Mouse (Mus musculus) liver, embryonic 15.5 days (tissue): ENCODE data around the gene Gpc6. TPM values are rescaled to one million over a fixed set of nuclear protein-coding genes. Genes with fewer than 3 reads are reported as not detected.

Experiments used
- ATAC-seq: fragments of 200-750 bp; cut with Nextera tagmentation; 2 replicates; pipeline ENCODE4 v1.8.0; 2017; ENCODE audit warnings: moderate number of reproducible peaks, mild to moderate bottlenecking, moderate library complexity; ENCODE audit not compliant: insufficient read depth
- H3K27ac ChIP-seq: fragments of 300-500 bp; sonication (generic); replicated peaks from 2 replicates; pipeline ENCODE4 v1.5.1; 2015; ENCODE audit warnings: mild to moderate bottlenecking, inconsistent platforms
- H3K27me3 ChIP-seq: fragments of 300-500 bp; sonication (generic); 2 replicates; pipeline ENCODE4 v1.6.1; 2015; ENCODE audit warnings: mild to moderate bottlenecking, inconsistent platforms
- H3K36me3 ChIP-seq: fragments of 300-500 bp; sonication (generic); replicated peaks from 2 replicates; pipeline ENCODE4 v1.6.1; 2015; ENCODE audit warnings: moderate library complexity, mild to moderate bottlenecking, inconsistent platforms
- H3K4me1 ChIP-seq: fragments of 300-500 bp; sonication (generic); replicated peaks from 2 replicates; pipeline ENCODE4 v1.6.1; 2015; ENCODE audit warnings: inconsistent platforms
- H3K4me2 ChIP-seq: fragments of 300-500 bp; sonication (generic); 2 replicates; pipeline ENCODE4 v1.6.1; 2015; ENCODE audit warnings: moderate library complexity, mild to moderate bottlenecking, inconsistent platforms
- H3K4me3 ChIP-seq: fragments of 300-500 bp; sonication (generic); replicated peaks from 2 replicates; pipeline ENCODE4 v1.5.1; 2015; ENCODE audit warnings: mild to moderate bottlenecking, inconsistent platforms
- H3K9ac ChIP-seq: fragments of 300-500 bp; sonication (generic); 2 replicates; pipeline ENCODE4 v1.6.1; 2015; ENCODE audit warnings: moderate library complexity, mild to moderate bottlenecking, inconsistent platforms
- H3K9me3 ChIP-seq: fragments of 300-500 bp; sonication (generic); replicated peaks from 2 replicates; pipeline ENCODE4 v1.6.1; 2016; ENCODE audit warnings: inconsistent platforms
- WGBS: fragments of 180-500 bp; shearing (Covaris S2); methylation state at CpG from one replicate; pipeline ENCODE4 v1.1.7; 2015; ENCODE audit warnings: mixed read lengths; ENCODE audit not compliant: insufficient replicate concordance; 5-methylcytosine and 5-hydroxymethylcytosine counted together
- polyA plus RNA-seq: library from polyadenylated mRNA; unstranded; fragments of >200 nt; fragmentation: Nextera tagmentation; extraction: Ambion mirVana; gene quantifications from 2 replicates; pipeline ENCODE4 v1.2.1, GENCODE M21; 2015

Gpc6 gene
- polyA plus RNA-seq, 1 experiment from 2014 or later, result 3.4 TPM

- Histone ChIP-seq H3K9me3 (no peaks in the 10 kb centered on the region), H3K27ac (no peak overlapping the region), H3K9ac (no peak overlapping the region), H3K4me1 (no peaks in the 10 kb centered on the region), H3K36me3 (no peaks in the 10 kb centered on the region), H3K27me3 (no peaks in the 10 kb centered on the region), H3K4me3 (no peak overlapping the region), H3K4me2 (no peak overlapping the region)
- WGBS, result 83% methylated on average over 7 of the region's 7 CpGs
- no peak for ATAC-seq
Observed at GRCm38 (mm10) chr14:117939471-117939870, 1014.4 kb downstream of the Gpc6 start.

- Histone ChIP-seq H3K4me3 (no peak overlapping the region), H3K36me3 (no peaks in the 10 kb centered on the region), H3K4me2 (no peak overlapping the region), H3K9ac (no peak overlapping the region), H3K27ac (no peak overlapping the region), H3K9me3 (no peaks in the 10 kb centered on the region), H3K4me1 (no peaks in the 10 kb centered on the region), H3K27me3 (no peaks in the 10 kb centered on the region)
- WGBS, result 19% methylated on average over 4 of the region's 4 CpGs
- ATAC-seq, result no peak
Observed at GRCm38 (mm10) chr14:117945920-117946503, 1020.9 kb downstream of the Gpc6 start.

GRCm38 (mm10) chr14:117951265-117951664 lies 1026.2 kb downstream of the Gpc6 start:
- no peaks in the 10 kb centered on the region for H3K27me3 ChIP-seq
- H3K27ac ChIP-seq, result no peak overlapping the region
- ATAC-seq, result no peak
- no peaks in the 10 kb centered on the region for H3K4me1 ChIP-seq
- no peaks in the 10 kb centered on the region for H3K36me3 ChIP-seq
- 65% methylated on average over 15 of the region's 15 CpGs for WGBS
- no peak overlapping the region for H3K9ac ChIP-seq
- H3K9me3 ChIP-seq, result no peaks in the 10 kb centered on the region
- no peak overlapping the region for H3K4me2 ChIP-seq
- H3K4me3 ChIP-seq, result no peak overlapping the region

- no peak for ATAC-seq
- H3K36me3 ChIP-seq, result no peaks in the 10 kb centered on the region
- WGBS, result 46% methylated on average over 5 of the region's 5 CpGs
- H3K9ac ChIP-seq, result no peak overlapping the region
- H3K4me1 ChIP-seq, result no peaks in the 10 kb centered on the region
- no peak overlapping the region for H3K4me3 ChIP-seq
- H3K9me3 ChIP-seq, result no peaks in the 10 kb centered on the region
- no peak overlapping the region for H3K27ac ChIP-seq
- no peak overlapping the region for H3K4me2 ChIP-seq
- H3K27me3 ChIP-seq, result no peaks in the 10 kb centered on the region
Observed at GRCm38 (mm10) chr14:117951686-117952085, 1026.6 kb downstream of the Gpc6 start.

- H3K9me3 ChIP-seq, result no peaks in the 10 kb centered on the region
- no peak overlapping the region for H3K4me2 ChIP-seq
- H3K4me1 ChIP-seq, result no peaks in the 10 kb centered on the region
- H3K36me3 ChIP-seq, result no peaks in the 10 kb centered on the region
- WGBS, result 58% methylated on average over 3 of the region's 3 CpGs
- ATAC-seq, result no peak
- no peaks in the 10 kb centered on the region for H3K27me3 ChIP-seq
- H3K9ac ChIP-seq, result no peak overlapping the region
- no peak overlapping the region for H3K4me3 ChIP-seq
- no peak overlapping the region for H3K27ac ChIP-seq
Observed at GRCm38 (mm10) chr14:117956051-117956450, 1030.9 kb downstream of the Gpc6 start.

GRCm38 (mm10) chr14:117958389-117958788 lies 1033.3 kb downstream of the Gpc6 start:
- no peak overlapping the region for H3K9ac ChIP-seq
- no peak overlapping the region for H3K4me2 ChIP-seq
- ATAC-seq, result no peak
- no peak overlapping the region for H3K4me3 ChIP-seq
- H3K9me3 ChIP-seq, result no peaks in the 10 kb centered on the region
- no peaks in the 10 kb centered on the region for H3K36me3 ChIP-seq
- H3K4me1 ChIP-seq, result no peaks in the 10 kb centered on the region
- no peaks in the 10 kb centered on the region for H3K27me3 ChIP-seq
- H3K27ac ChIP-seq, result no peak overlapping the region
- 71% methylated on average over 11 of the region's 11 CpGs for WGBS

GRCm38 (mm10) chr14:117961267-117961666 lies 1036.2 kb downstream of the Gpc6 start:
- no peak for ATAC-seq
- no peaks in the 10 kb centered on the region for H3K4me1 ChIP-seq
- H3K27ac ChIP-seq, result no peak overlapping the region
- WGBS, result 69% methylated on average over 6 of the region's 6 CpGs
- no peak overlapping the region for H3K4me2 ChIP-seq
- no peak overlapping the region for H3K9ac ChIP-seq
- no peaks in the 10 kb centered on the region for H3K36me3 ChIP-seq
- H3K9me3 ChIP-seq, result no peaks in the 10 kb centered on the region
- no peak overlapping the region for H3K4me3 ChIP-seq
- no peaks in the 10 kb centered on the region for H3K27me3 ChIP-seq

- Histone ChIP-seq H3K4me1 (no peaks in the 10 kb centered on the region), H3K4me3 (no peak overlapping the region), H3K4me2 (no peak overlapping the region), H3K27me3 (no peaks in the 10 kb centered on the region), H3K36me3 (no peaks in the 10 kb centered on the region), H3K27ac (no peak overlapping the region), H3K9ac (no peak overlapping the region), H3K9me3 (no peaks in the 10 kb centered on the region)
- no peak for ATAC-seq
- WGBS, result 59% methylated on average over 6 of the region's 6 CpGs
Observed at GRCm38 (mm10) chr14:117961844-117962243, 1036.7 kb downstream of the Gpc6 start.

- no peak for ATAC-seq
- Histone ChIP-seq H3K36me3 (no peaks in the 10 kb centered on the region), H3K4me2 (no peak overlapping the region), H3K27me3 (no peaks in the 10 kb centered on the region), H3K27ac (no peak overlapping the region), H3K9ac (no peak overlapping the region), H3K9me3 (no peaks in the 10 kb centered on the region), H3K4me3 (no peak overlapping the region), H3K4me1 (no peaks in the 10 kb centered on the region)
- WGBS, result 48% methylated on average over 4 of the region's 4 CpGs
Observed at GRCm38 (mm10) chr14:117962453-117962852, 1037.3 kb downstream of the Gpc6 start.

GRCm38 (mm10) chr14:117972576-117972975 lies 1047.5 kb downstream of the Gpc6 start:
- no peak overlapping the region for H3K27ac ChIP-seq
- no peak overlapping the region for H3K4me2 ChIP-seq
- 62% methylated on average over 5 of the region's 5 CpGs for WGBS
- H3K4me1 ChIP-seq, result no peaks in the 10 kb centered on the region
- no peak overlapping the region for H3K9ac ChIP-seq
- no peak overlapping the region for H3K4me3 ChIP-seq
- no peaks in the 10 kb centered on the region for H3K27me3 ChIP-seq
- no peaks in the 10 kb centered on the region for H3K36me3 ChIP-seq
- no peaks in the 10 kb centered on the region for H3K9me3 ChIP-seq
- no peak for ATAC-seq

GRCm38 (mm10) chr14:117981532-117981931 lies 1056.4 kb downstream of the Gpc6 start:
- H3K4me1 ChIP-seq, result no peaks in the 10 kb centered on the region
- no peaks in the 10 kb centered on the region for H3K36me3 ChIP-seq
- 85% methylated on average over 10 of the region's 10 CpGs for WGBS
- H3K4me2 ChIP-seq, result no peak overlapping the region
- no peaks in the 10 kb centered on the region for H3K27me3 ChIP-seq
- H3K9me3 ChIP-seq, result no peaks in the 10 kb centered on the region
- H3K27ac ChIP-seq, result no peak overlapping the region
- no peak for ATAC-seq
- no peak overlapping the region for H3K4me3 ChIP-seq
- no peak overlapping the region for H3K9ac ChIP-seq

- no peaks in the 10 kb centered on the region for H3K4me1 ChIP-seq
- WGBS, result 64% methylated on average over 10 of the region's 10 CpGs
- no peak overlapping the region for H3K9ac ChIP-seq
- no peak overlapping the region for H3K4me2 ChIP-seq
- H3K36me3 ChIP-seq, result no peaks in the 10 kb centered on the region
- no peaks in the 10 kb centered on the region for H3K9me3 ChIP-seq
- no peaks in the 10 kb centered on the region for H3K27me3 ChIP-seq
- no peak overlapping the region for H3K4me3 ChIP-seq
- ATAC-seq, result no peak
- no peak overlapping the region for H3K27ac ChIP-seq
Observed at GRCm38 (mm10) chr14:117988444-117988843, 1063.3 kb downstream of the Gpc6 start.
